Mouse (Mus musculus) thymus, postnatal 10 days (tissue): ENCODE data around the gene Fance.

Experiments
- DNase-seq, 2 experiments: peaks; one replicate each; pipeline ENCODE4 v3.0.0; 2021; ENCODE audit warnings: low spot score in 2 of 2

Fance gene

GRCm38 (mm10) chr17:28313212-28313879, at the start of gene Fance:
Fance (plus strand) TSS chr17:28313519.
- DNase-seq: peak; percentile 94 to 95

- no peak for DNase-seq
Observed at GRCm38 (mm10) chr17:28267251-28267650, 46.1 kb upstream of the Fance start.

GRCm38 (mm10) chr17:28270165-28270564, 43.2 kb upstream of the Fance start:
- DNase-seq: peak; percentile 34 to 39

GRCm38 (mm10) chr17:28271537-28272266, 41.6 kb upstream of the Fance start:
- DNase-seq: no peak

GRCm38 (mm10) chr17:28272281-28272680, 41.0 kb upstream of the Fance start:
- no peak for DNase-seq

GRCm38 (mm10) chr17:28272837-28273236, 40.5 kb upstream of the Fance start:
- DNase-seq: no peak

- DNase-seq: peak in 1 of 2 experiments; percentile 55
Observed at GRCm38 (mm10) chr17:28274739-28275138, 38.6 kb upstream of the Fance start.

GRCm38 (mm10) chr17:28277226-28277625, 36.1 kb upstream of the Fance start:
- no peak for DNase-seq

GRCm38 (mm10) chr17:28277721-28278120, 35.6 kb upstream of the Fance start:
- DNase-seq: no peak

- DNase-seq: no peak
Observed at GRCm38 (mm10) chr17:28278156-28278555, 35.2 kb upstream of the Fance start.

GRCm38 (mm10) chr17:28279236-28279635, 34.1 kb upstream of the Fance start:
- no peak for DNase-seq

- DNase-seq: no peak
Observed at GRCm38 (mm10) chr17:28279780-28280422, 33.4 kb upstream of the Fance start.

- no peak for DNase-seq
Observed at GRCm38 (mm10) chr17:28280423-28280800, 32.9 kb upstream of the Fance start.

- DNase-seq: no peak
Observed at GRCm38 (mm10) chr17:28280831-28281377, 32.4 kb upstream of the Fance start.

- no peak for DNase-seq
Observed at GRCm38 (mm10) chr17:28281866-28282441, 31.4 kb upstream of the Fance start.

- DNase-seq: no peak
Observed at GRCm38 (mm10) chr17:28283199-28283598, 30.1 kb upstream of the Fance start.

GRCm38 (mm10) chr17:28286133-28286532, 27.2 kb upstream of the Fance start:
- DNase-seq: no peak

- no peak for DNase-seq
Observed at GRCm38 (mm10) chr17:28286964-28287363, 26.4 kb upstream of the Fance start.

GRCm38 (mm10) chr17:28287578-28287977, 25.7 kb upstream of the Fance start:
- DNase-seq: no peak

GRCm38 (mm10) chr17:28287980-28288379, 25.3 kb upstream of the Fance start:
- peak in 1 of 2 experiments; percentile 57 for DNase-seq

GRCm38 (mm10) chr17:28290262-28290661, 23.1 kb upstream of the Fance start:
- DNase-seq: no peak

- no peak for DNase-seq
Observed at GRCm38 (mm10) chr17:28290671-28291070, 22.6 kb upstream of the Fance start.
